Mouse (Mus musculus): ENCODE measurements around the gene Foxl1.
A peak's percentile ranks its signal among the peaks of the same experiment; 100 is the strongest.

The Foxl1 gene

GRCm38 (mm10) chr8:121104049-121104818 is 23.5 kb upstream of the Foxl1 start:
- DNase-seq, result peak; percentile 87

- DNase-seq, result peak; percentile 99
These were observed 19.8 kb upstream of the Foxl1 start, which contains the start of gene Mthfsd for GRCm38 (mm10) chr8:121107668-121108656. Gene Mthfsd, minus strand, starts transcription at chr8:121108392.

DNA sequence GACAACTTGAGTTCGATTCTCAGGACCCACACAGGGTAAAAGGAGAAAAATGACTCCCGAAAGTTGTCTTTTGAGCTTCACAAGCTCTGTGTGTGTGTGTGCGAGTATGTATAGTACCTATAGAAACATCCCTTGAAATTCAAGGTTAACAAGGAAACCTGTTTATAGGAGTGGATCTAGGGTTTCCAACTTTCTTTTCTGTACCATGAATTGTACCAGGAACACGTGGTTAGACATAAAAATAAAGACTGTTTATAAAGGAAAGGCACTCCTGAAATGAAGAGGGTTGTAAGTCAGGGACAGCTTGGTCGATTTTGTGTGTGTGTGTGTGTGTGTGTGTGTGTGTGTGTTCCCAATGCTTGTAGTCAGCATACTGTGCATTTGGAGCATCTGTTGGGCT is 19.1 kb upstream of the Foxl1 start:
- no peak for DNase-seq

- no peak for DNase-seq
These were observed 16.4 kb upstream of the Foxl1 start for GRCm38 (mm10) chr8:121111145-121111907.

- DNase-seq, result peak; percentile 96
These were observed 14.5 kb upstream of the Foxl1 start for GRCm38 (mm10) chr8:121113261-121113660.

- DNase-seq, result no peak
These were observed 12.6 kb upstream of the Foxl1 start for GRCm38 (mm10) chr8:121115136-121115535.

DNA sequence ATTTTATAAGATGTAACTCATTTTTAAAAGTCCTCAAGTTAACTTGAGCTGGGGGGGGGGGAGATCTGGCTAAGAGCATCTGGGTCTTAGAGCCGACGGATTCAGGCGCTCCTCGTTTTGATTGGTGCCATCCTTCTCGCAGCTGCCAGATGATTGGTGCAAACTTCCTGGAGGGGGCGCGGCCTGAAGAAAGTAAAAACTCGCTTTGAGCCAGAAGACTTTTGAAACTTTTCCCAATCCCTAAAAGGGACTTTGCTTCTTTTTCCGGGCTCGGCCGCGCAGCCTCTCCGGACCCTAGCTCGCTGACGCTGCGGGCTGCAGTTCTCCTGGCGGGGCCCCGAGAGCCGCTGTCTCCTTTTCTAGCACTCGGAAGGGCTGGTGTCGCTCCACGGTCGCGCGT is 11.8 kb upstream of the Foxl1 start, which contains the start of gene Foxc2:
TSS of gene Foxc2 (plus strand) at position 224 of the 400 bp plus-strand sequence.
- peak; percentile 76 for DNase-seq

- peak; percentile 25 for DNase-seq
These were observed 11.1 kb upstream of the Foxl1 start for GRCm38 (mm10) chr8:121116591-121117185.

DNA sequence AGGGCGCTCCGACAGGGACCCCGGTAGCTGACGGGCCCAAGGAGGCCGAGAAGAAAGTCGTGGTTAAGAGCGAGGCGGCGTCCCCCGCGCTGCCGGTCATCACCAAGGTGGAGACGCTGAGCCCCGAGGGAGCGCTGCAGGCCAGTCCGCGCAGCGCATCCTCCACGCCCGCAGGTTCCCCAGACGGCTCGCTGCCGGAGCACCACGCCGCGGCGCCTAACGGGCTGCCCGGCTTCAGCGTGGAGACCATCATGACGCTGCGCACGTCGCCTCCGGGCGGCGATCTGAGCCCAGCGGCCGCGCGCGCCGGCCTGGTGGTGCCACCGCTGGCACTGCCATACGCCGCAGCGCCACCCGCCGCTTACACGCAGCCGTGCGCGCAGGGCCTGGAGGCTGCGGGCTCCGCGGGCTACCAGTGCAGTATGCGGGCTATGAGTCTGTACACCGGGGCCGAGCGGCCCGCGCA is 10.5 kb upstream of the Foxl1 start:
- DNase-seq, result no peak

- DNase-seq, result no peak
These were observed 9.8 kb upstream of the Foxl1 start for GRCm38 (mm10) chr8:121117906-121118305.

DNA sequence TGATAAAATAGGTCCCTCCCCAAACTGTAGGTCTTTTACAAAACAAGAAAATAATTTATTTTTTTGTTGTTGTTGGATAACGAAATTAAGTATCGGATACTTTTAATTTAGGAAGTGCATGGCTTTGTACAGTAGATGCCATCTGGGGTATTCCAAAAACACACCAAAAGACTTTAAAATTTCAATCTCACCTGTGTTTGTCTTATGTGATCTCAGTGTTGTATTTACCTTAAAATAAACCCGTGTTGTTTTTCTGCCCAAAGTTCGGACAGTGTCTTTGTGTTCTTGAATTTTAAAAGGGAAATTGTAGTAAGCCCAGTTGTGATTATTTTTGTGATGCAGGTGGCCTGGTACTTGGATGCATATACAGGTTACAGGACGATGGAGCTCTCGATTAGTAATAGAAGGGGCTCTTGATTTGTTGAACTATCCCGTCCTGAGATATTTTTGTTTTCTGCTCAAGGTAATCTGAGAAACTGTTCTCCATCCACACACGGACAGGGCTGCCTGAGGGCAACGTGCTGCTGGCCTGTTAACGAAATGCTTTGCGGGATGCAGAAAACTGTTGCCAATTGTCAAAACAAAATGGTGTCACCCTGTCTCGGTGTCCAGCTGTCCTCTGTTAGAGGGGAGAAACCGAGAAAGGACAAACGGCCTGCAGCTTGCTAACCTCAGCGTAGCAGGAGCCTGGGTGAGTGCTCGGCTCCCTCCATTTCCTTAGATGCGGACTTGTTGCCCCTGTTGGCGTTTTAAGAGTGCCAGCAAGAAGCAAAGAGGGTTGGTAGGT is 8.9 kb upstream of the Foxl1 start:
- no peak for DNase-seq

DNA sequence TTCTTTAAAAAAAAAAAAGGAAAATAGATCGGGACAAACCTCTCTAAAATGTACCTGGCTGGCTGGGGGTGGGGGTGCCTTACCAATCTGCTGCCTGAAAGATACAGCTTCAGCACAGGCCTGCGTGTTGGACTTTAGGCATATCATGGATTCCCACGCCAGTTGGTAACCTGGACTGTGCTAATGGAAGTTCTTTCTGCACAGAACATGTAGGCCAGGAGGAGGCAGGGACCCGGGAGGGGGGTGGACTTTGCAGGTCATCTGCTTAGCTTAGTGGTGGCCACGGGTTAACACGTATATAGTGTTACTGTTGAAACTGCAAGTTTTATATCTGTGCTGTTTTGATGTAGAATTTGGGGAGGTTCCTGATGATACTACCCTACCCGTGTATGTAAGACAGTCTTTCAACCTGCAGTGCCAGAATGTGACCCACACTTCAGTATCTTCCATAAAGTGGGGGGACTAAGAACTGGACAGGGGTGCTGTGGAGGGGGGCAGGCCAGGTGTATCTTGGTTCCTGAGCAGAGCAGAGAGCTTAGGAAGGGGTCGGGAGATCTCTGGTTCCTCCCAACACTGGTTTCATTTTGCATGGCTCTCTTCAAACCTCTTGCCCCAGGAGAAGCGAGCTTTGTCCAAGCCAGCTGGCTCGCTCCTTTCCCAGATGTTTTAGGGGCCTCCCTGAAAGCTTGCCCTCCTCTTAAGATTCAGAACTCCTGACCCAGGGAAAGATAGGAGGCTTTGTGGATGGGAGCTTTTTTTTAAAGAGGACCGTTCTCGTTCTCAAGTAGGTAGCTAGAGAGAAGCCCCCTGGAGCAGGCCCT is 7.9 kb upstream of the Foxl1 start:
- no peak for DNase-seq

- DNase-seq, result no peak
These were observed 7.0 kb upstream of the Foxl1 start for GRCm38 (mm10) chr8:121120456-121121419.

DNA sequence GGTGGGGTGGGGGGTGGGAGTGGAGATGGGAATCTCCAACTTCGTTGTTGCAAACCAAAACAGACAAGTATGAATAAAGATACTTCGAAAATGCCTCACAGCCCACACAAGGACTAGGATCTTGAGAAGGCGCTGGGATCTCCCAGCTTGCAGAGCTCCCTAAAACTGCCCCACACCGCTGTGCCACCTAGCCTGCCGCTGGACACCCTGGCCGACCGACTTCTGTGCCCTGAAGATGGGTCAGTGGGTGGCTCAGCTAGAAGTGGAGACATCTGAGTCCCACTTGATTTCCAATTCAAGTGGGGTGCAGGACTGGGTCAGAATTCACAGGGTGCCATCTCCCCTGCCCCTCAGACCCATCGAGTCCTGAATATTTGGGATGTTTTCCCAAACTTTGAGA is 6.0 kb upstream of the Foxl1 start:
- DNase-seq, result no peak

DNA sequence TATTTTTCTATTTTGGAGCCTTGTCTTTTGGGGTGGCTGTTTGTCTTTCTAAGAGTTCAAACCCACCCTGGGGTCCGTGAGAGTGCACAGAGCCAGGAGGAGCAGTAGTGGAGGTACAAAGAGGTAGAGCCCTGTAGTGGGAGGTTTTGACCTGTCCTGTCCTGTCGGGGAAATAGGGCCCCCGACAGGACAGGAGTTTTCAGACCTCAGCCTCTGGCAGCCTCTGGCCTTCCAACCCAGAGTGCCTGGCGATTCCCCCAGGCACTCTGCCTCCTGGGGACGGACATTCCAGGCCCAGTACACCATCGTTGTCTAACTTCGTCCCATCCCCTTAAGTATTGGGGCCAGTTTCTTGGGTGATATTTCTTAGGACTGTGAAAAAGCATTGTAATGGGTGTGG is 5.4 kb upstream of the Foxl1 start:
- no peak for DNase-seq

- DNase-seq, result no peak
These were observed 4.6 kb upstream of the Foxl1 start for GRCm38 (mm10) chr8:121123113-121123512.

DNA sequence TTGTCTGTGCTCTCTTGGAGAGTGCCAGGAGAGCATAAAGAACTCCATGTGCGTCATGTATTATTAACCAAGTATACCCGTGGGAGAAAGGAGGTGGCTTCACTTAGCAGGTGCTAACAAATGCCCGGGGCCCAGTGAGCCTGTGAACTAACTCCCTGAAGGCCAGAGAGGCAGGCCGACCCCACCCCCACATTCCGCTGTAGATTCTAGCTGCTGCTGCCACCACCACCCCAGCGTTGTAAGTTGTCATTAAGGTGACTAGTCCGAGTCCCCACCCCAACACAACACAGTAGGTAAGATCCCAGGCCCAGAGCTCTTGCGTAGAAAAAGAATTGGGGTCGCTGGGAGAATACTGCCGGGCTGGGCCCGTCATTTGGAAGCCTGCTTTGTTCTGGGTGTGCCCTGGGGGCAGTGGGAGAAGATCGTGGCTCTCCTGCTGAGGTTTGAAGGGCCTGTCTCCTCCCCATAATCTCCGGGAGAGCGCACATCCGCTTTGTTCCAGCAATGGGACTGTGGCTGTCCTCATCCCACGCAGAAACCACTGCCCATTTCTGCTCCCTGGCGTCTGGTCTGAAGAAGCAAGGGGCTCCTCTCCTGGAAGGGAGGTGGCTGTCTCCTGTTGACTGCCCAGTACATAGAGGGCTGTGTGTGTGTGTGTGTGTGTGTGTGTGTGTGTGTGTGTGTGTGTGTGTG is 3.0 kb upstream of the Foxl1 start:
- no peak for DNase-seq

- DNase-seq, result peak; percentile 59
These were observed 2.3 kb upstream of the Foxl1 start for GRCm38 (mm10) chr8:121125311-121125876.
